Mouse (Mus musculus) neural tube, embryonic 12.5 days (tissue): ENCODE measurements around the gene Cdhr3. TPM values are rescaled to one million over a fixed set of nuclear protein-coding genes. Genes with fewer than 3 reads are reported as not detected.

Source experiments
- ATAC-seq: fragments of 200-750 bp; cut with Nextera tagmentation; 2 replicates; pipeline ENCODE4 v1.8.0; 2017; ENCODE audit warnings: low read depth, mild to moderate bottlenecking, moderate TSS enrichment, moderate library complexity; ENCODE audit not compliant: low FRiP score
- H3K27ac ChIP-seq: fragments of 300-500 bp; sonication (generic); 2 replicates; pipeline ENCODE4 v1.5.1; 2016
- H3K27me3 ChIP-seq: fragments of 300-500 bp; sonication (generic); replicated peaks from 2 replicates; pipeline ENCODE4 v1.6.1; 2016; ENCODE audit warnings: mild to moderate bottlenecking
- H3K36me3 ChIP-seq: fragments of 300-500 bp; sonication (generic); 2 replicates; pipeline ENCODE4 v1.6.1; 2016; ENCODE audit warnings: mild to moderate bottlenecking
- H3K4me1 ChIP-seq: fragments of 300-500 bp; sonication (generic); 2 replicates; pipeline ENCODE4 v1.6.1; 2016
- H3K4me2 ChIP-seq: fragments of 300-500 bp; sonication (generic); replicated peaks from 2 replicates; pipeline ENCODE4 v1.6.1; 2016; ENCODE audit warnings: mild to moderate bottlenecking
- H3K4me3 ChIP-seq: fragments of 300-500 bp; sonication (generic); 2 replicates; pipeline ENCODE4 v1.5.1; 2016
- H3K9ac ChIP-seq: fragments of 300-500 bp; sonication (generic); 2 replicates; pipeline ENCODE4 v1.6.1; 2016; ENCODE audit warnings: mild to moderate bottlenecking
- H3K9me3 ChIP-seq: fragments of 300-500 bp; sonication (generic); 2 replicates; pipeline ENCODE4 v1.6.1; 2016; ENCODE audit warnings: mild to moderate bottlenecking
- WGBS: fragments of 180-500 bp; shearing (Covaris S2); methylation state at CpG from one replicate; pipeline ENCODE4 v1.1.7; 2016; 5-methylcytosine and 5-hydroxymethylcytosine counted together
- polyA plus RNA-seq: library from polyadenylated mRNA; unstranded; fragments of >200 nt; fragmentation: Nextera tagmentation; extraction: Ambion mirVana; gene quantifications from 2 replicates; pipeline ENCODE4 v1.2.1, GENCODE M21; 2016

Cdhr3 gene
- polyA plus RNA-seq, 1 experiment from 2014 or later: 0.06 TPM

- no peaks in the 10 kb centered on the region for H3K9me3 ChIP-seq
- 90% methylated on average over 7 of the region's 7 CpGs for WGBS
- peaks cover 12% of the 10 kb centered on the region for H3K4me1 ChIP-seq
- H3K9ac ChIP-seq: no peak overlapping the region
- no peak overlapping the region for H3K4me2 ChIP-seq
- ATAC-seq: no peak
- no peak overlapping the region for H3K4me3 ChIP-seq
- H3K36me3 ChIP-seq: no peaks in the 10 kb centered on the region
- no peak overlapping the region for H3K27ac ChIP-seq
- H3K27me3 ChIP-seq: no peaks in the 10 kb centered on the region
Measured at GRCm38 (mm10) chr12:33046434-33046833, 46.2 kb downstream of the Cdhr3 start.

- 0 out of 2 replicates have a peak, but pooled peaks have one; percentile 59 for ATAC-seq
- Histone ChIP-seq H3K4me3 (no peak overlapping the region), H3K36me3 (no peaks in the 10 kb centered on the region), H3K9ac (no peak overlapping the region), H3K9me3 (no peaks in the 10 kb centered on the region), H3K4me2 (no peak overlapping the region; the same call in 1 of the 2 replicates), H3K4me1 (peaks cover 12% of the 10 kb centered on the region), H3K27ac (no peak overlapping the region), H3K27me3 (no peaks in the 10 kb centered on the region)
- 45% methylated on average over 16 of the region's 16 CpGs for WGBS
Measured at GRCm38 (mm10) chr12:33045533-33046361, 46.9 kb downstream of the Cdhr3 start.

GRCm38 (mm10) chr12:33041476-33041875 lies 51.2 kb downstream of the Cdhr3 start:
- H3K27me3 ChIP-seq: no peaks in the 10 kb centered on the region
- H3K9ac ChIP-seq: no peak overlapping the region
- no peaks in the 10 kb centered on the region for H3K36me3 ChIP-seq
- peaks cover 12% of the 10 kb centered on the region for H3K4me1 ChIP-seq
- no peaks in the 10 kb centered on the region for H3K9me3 ChIP-seq
- H3K4me2 ChIP-seq: no peak overlapping the region
- H3K4me3 ChIP-seq: no peak overlapping the region
- no peak for ATAC-seq
- 91% methylated on average over 7 of the region's 7 CpGs for WGBS
- H3K27ac ChIP-seq: no peak overlapping the region

GRCm38 (mm10) chr12:33040811-33041210 lies 51.9 kb downstream of the Cdhr3 start:
- Histone ChIP-seq H3K36me3 (no peaks in the 10 kb centered on the region), H3K4me2 (no peak overlapping the region), H3K27me3 (no peaks in the 10 kb centered on the region), H3K9me3 (no peaks in the 10 kb centered on the region), H3K4me3 (no peak overlapping the region), H3K27ac (no peak overlapping the region), H3K4me1 (peaks cover 12% of the 10 kb centered on the region), H3K9ac (no peak overlapping the region)
- 87% methylated on average over 2 of the region's 2 CpGs for WGBS
- no peak for ATAC-seq

GRCm38 (mm10) chr12:33038676-33039075 lies 54.0 kb downstream of the Cdhr3 start:
- ATAC-seq: no peak
- H3K27me3 ChIP-seq: 0 out of 2 replicates have a peak, but pooled peaks cover 2% of the 10 kb centered on the region
- H3K9me3 ChIP-seq: no peaks in the 10 kb centered on the region
- H3K27ac ChIP-seq: no peak overlapping the region
- H3K4me2 ChIP-seq: no peak overlapping the region
- peaks cover 25% of the 10 kb centered on the region for H3K4me1 ChIP-seq
- no peaks in the 10 kb centered on the region for H3K36me3 ChIP-seq
- no peak overlapping the region for H3K4me3 ChIP-seq
- H3K9ac ChIP-seq: no peak overlapping the region

- Histone ChIP-seq H3K4me1 (peaks cover 37% of the 10 kb centered on the region), H3K9me3 (no peaks in the 10 kb centered on the region), H3K27ac (peak overlapping the region; percentile 50; the same call in 1 of the 2 replicates), H3K36me3 (no peaks in the 10 kb centered on the region), H3K4me2 (peak overlapping the region; percentile 36), H3K4me3 (no peak overlapping the region), H3K27me3 (0 out of 2 replicates have a peak, but pooled peaks cover 2% of the 10 kb centered on the region), H3K9ac (no peak overlapping the region)
- peak; percentile 86 for ATAC-seq
- 19% methylated on average over 21 of the region's 21 CpGs for WGBS
Measured at GRCm38 (mm10) chr12:33035719-33036521, 56.8 kb downstream of the Cdhr3 start.

- peak; percentile 85 for ATAC-seq
- WGBS: 12% methylated on average over 11 of the region's 11 CpGs
- H3K9ac ChIP-seq: no peak overlapping the region
- 0 out of 2 replicates have a peak, but pooled peaks cover 2% of the 10 kb centered on the region for H3K27me3 ChIP-seq
- H3K27ac ChIP-seq: 0 out of 2 replicates have a peak overlapping the region, but pooled peaks have one; percentile 50
- H3K4me1 ChIP-seq: peaks cover 42% of the 10 kb centered on the region
- H3K9me3 ChIP-seq: no peaks in the 10 kb centered on the region
- peak overlapping the region; percentile 36 for H3K4me2 ChIP-seq
- H3K4me3 ChIP-seq: no peak overlapping the region
- no peaks in the 10 kb centered on the region for H3K36me3 ChIP-seq
Measured at GRCm38 (mm10) chr12:33035089-33035718, 57.5 kb downstream of the Cdhr3 start.

GRCm38 (mm10) chr12:33034343-33035088 lies 58.2 kb downstream of the Cdhr3 start:
- H3K4me1 ChIP-seq: peaks cover 48% of the 10 kb centered on the region
- ATAC-seq: peak; percentile 34; the same call in 1 of the 2 replicates

GRCm38 (mm10) chr12:33033221-33033620 lies 59.5 kb downstream of the Cdhr3 start:
- WGBS: 8% methylated on average over 6 of the region's 6 CpGs
- ATAC-seq: no peak
- Histone ChIP-seq H3K9ac (no peak overlapping the region), H3K4me3 (no peak overlapping the region), H3K4me2 (no peak overlapping the region), H3K9me3 (no peaks in the 10 kb centered on the region), H3K27ac (no peak overlapping the region), H3K36me3 (no peaks in the 10 kb centered on the region), H3K4me1 (peaks cover 57% of the 10 kb centered on the region), H3K27me3 (0 out of 2 replicates have a peak, but pooled peaks cover 2% of the 10 kb centered on the region)

More at GRCm38 (mm10) chr12:33034343-33035088, 58.2 kb downstream of the Cdhr3 start:
- H3K27me3 ChIP-seq: 0 out of 2 replicates have a peak, but pooled peaks cover 2% of the 10 kb centered on the region
- H3K27ac ChIP-seq: 0 out of 2 replicates have a peak overlapping the region, but pooled peaks have one; percentile 50
- H3K36me3 ChIP-seq: no peaks in the 10 kb centered on the region
- H3K4me2 ChIP-seq: peak overlapping the region; percentile 36
- no peak overlapping the region for H3K9ac ChIP-seq
- no peak overlapping the region for H3K4me3 ChIP-seq
- H3K9me3 ChIP-seq: no peaks in the 10 kb centered on the region
- WGBS: 46% methylated on average over 12 of the region's 12 CpGs

- ATAC-seq: no peak
- no peaks in the 10 kb centered on the region for H3K36me3 ChIP-seq
- H3K27ac ChIP-seq: no peak overlapping the region
- no peak overlapping the region for H3K9ac ChIP-seq
- H3K27me3 ChIP-seq: 0 out of 2 replicates have a peak, but pooled peaks cover 2% of the 10 kb centered on the region
- no peak overlapping the region for H3K4me3 ChIP-seq
- no peaks in the 10 kb centered on the region for H3K9me3 ChIP-seq
- H3K4me1 ChIP-seq: peaks cover 57% of the 10 kb centered on the region
- WGBS: 83% methylated on average over 2 of the region's 2 CpGs
- peak overlapping the region; percentile 7; the same call in 1 of the 2 replicates for H3K4me2 ChIP-seq
Measured at GRCm38 (mm10) chr12:33030589-33030988, 62.1 kb downstream of the Cdhr3 start.

GRCm38 (mm10) chr12:33030066-33030465 lies 62.6 kb downstream of the Cdhr3 start:
- H3K27ac ChIP-seq: no peak overlapping the region
- H3K27me3 ChIP-seq: 0 out of 2 replicates have a peak, but pooled peaks cover 2% of the 10 kb centered on the region
- H3K4me1 ChIP-seq: peaks cover 52% of the 10 kb centered on the region
- no peaks in the 10 kb centered on the region for H3K9me3 ChIP-seq
- H3K4me3 ChIP-seq: no peak overlapping the region
- 36% methylated on average over 13 of the region's 13 CpGs for WGBS
- ATAC-seq: peak; percentile 71
- peak overlapping the region; percentile 7; the same call in 1 of the 2 replicates for H3K4me2 ChIP-seq
- H3K36me3 ChIP-seq: no peaks in the 10 kb centered on the region
- no peak overlapping the region for H3K9ac ChIP-seq
